Mouse (Mus musculus) C2C12 (cell line): ENCODE results near the gene Tmem247.

Experiments
- CEBPB ChIP-seq: IDR thresholded peaks from one replicate; pipeline ENCODE4 v1.6.1; 2011; ENCODE audit warnings: low read depth, mild to moderate bottlenecking, control low read depth, moderate library complexity
- CTCF ChIP-seq: IDR thresholded peaks from one replicate; pipeline ENCODE4 v1.5.1; 2011; ENCODE audit not compliant: control insufficient read depth, insufficient read depth, insufficient read length
- MAX ChIP-seq: IDR thresholded peaks from one replicate; pipeline ENCODE4 v1.6.1; 2011; ENCODE audit warnings: mild to moderate bottlenecking, control low read depth
- MYOD1 ChIP-seq: IDR thresholded peaks from one replicate; pipeline ENCODE4 v1.6.1; 2011; ENCODE audit warnings: low read depth; ENCODE audit not compliant: control insufficient read depth, insufficient read length
- USF1 ChIP-seq: IDR thresholded peaks from one replicate; pipeline ENCODE4 v1.6.1; 2011; ENCODE audit warnings: low read depth, mild to moderate bottlenecking, control low read depth, moderate library complexity

DNA sequence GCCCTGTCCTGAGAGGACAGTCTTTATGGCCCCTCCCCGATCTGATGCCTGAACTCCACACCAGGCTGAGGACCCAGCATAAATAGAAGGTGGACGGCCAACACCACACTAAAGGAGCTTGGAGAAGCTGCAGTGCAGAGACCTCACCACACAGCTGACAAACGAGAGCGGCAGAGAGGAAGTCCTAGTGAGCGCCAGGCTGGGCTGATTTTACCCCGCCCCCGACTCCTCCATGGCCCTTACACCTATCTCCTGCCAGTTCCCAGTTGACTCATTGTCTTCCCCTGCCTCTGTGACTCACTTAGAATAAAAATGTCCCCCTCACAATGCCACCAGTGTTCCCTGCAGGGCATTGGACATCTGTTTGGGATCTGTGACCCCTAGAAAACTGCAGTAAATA is 13.6 kb upstream of the Tmem247 start:
- no peak for TF ChIP-seq CTCF
- no peak for TF ChIP-seq MAX
- no peak for TF ChIP-seq CEBPB
- no peak for TF ChIP-seq MYOD1
- no peak for TF ChIP-seq USF1
